In the genomic region with DNA sequence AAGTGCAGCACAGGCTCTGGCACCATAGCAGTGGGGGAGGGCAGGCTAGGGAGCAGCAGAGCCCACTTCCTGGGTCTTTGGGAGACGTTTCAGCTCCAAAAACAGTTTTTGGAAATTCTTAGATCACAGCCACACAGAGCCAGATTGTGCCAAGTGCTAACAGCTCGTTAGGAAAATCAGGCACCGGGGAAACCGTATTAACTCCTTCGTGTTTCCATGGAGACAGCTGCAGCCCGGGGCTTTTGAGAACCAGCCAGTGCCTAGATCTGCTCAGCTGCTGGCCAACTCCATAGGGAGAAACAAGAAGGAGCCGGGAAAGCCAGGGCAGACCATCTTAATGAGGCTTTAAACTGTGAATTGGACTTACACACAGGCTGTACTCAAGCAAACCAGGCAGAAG, we compare ENCODE assay signal across 9 mouse cellular contexts. TPM values are rescaled to one million over a fixed set of nuclear protein-coding genes. Genes with fewer than 3 reads are reported as not detected.
DNase-seq lines count a peak whose midpoint lies in the region; ATAC-seq and TF ChIP-seq lines count a peak whose summit lies in the region.
"Had no signal": no experiment of that assay in that cellular context is flagged by ENCODE, and none has a peak within 500 bp of the region (broad histone marks: within the 10 kb centered on the region; RNA-seq: fewer than 3 reads in every experiment).

No protein-coding gene starts in this region.

- H3K4me1 ChIP-seq in kidney, embryonic 16.5 days (ENCODE audit: insufficient read depth, low read length), result peaks cover 12% of the 10 kb centered on the region
- peaks cover 14% of the 10 kb centered on the region for H3K4me1 ChIP-seq in forebrain, embryonic 14.5 days (ENCODE audit: control insufficient read depth, insufficient read depth, low read length)
- H3K4me1 ChIP-seq in limb, embryonic 12.5 days (replicated peaks), result peaks cover 17% of the 10 kb centered on the region
- H3K4me1 ChIP-seq in liver, postnatal 0 days (ENCODE audit: insufficient read depth), result peaks cover 2% of the 10 kb centered on the region; the same call in 1 of the 2 replicates

- H3K27ac ChIP-seq in kidney, embryonic 16.5 days (ENCODE audit: low read length), result no peak overlapping the region
- H3K27ac ChIP-seq in forebrain, embryonic 14.5 days (ENCODE audit: low read depth, low read length), result peak overlapping the region; percentile 94
- peak overlapping the region; percentile 83 for H3K27ac ChIP-seq in limb, embryonic 12.5 days
- no peak overlapping the region for H3K27ac ChIP-seq in liver, postnatal 0 days (ENCODE audit: low read depth)

- no peaks in the 10 kb centered on the region for H3K27me3 ChIP-seq in kidney, embryonic 16.5 days (ENCODE audit: insufficient read depth, low read length)
- H3K27me3 ChIP-seq in forebrain, embryonic 14.5 days (replicated peaks; ENCODE audit: control insufficient read depth, insufficient read depth, low read length), result no peaks in the 10 kb centered on the region
- no peaks in the 10 kb centered on the region for H3K27me3 ChIP-seq in limb, embryonic 12.5 days
- H3K27me3 ChIP-seq in liver, postnatal 0 days (ENCODE audit: insufficient read depth, low read length), result no peaks in the 10 kb centered on the region

- no peak overlapping the region for H3K4me3 ChIP-seq in kidney, embryonic 16.5 days (ENCODE audit: low read length)
- no peak overlapping the region for H3K4me3 ChIP-seq in forebrain, embryonic 14.5 days (ENCODE audit: low read depth, low read length)
- H3K4me3 ChIP-seq in limb, embryonic 12.5 days (replicated peaks), result no peak overlapping the region
- no peak overlapping the region for H3K4me3 ChIP-seq in liver, postnatal 0 days (ENCODE audit: low read depth, low read length)

- no peaks in the 10 kb centered on the region for H3K9me3 ChIP-seq in kidney, embryonic 16.5 days (ENCODE audit: low read length)
- no peaks in the 10 kb centered on the region for H3K9me3 ChIP-seq in forebrain, embryonic 14.5 days (replicated peaks; ENCODE audit: control insufficient read depth, low read length)
- no peaks in the 10 kb centered on the region for H3K9me3 ChIP-seq in limb, embryonic 12.5 days
- no peaks in the 10 kb centered on the region for H3K9me3 ChIP-seq in liver, postnatal 0 days (ENCODE audit: low read length)

- no peak; the same call in 1 of the 2 replicates for ATAC-seq in kidney, embryonic 16.5 days (ENCODE audit: low FRiP score, low TSS enrichment)
- ATAC-seq in forebrain, embryonic 14.5 days, result peak; percentile 96
- ATAC-seq in limb, embryonic 12.5 days (ENCODE audit: insufficient number of reproducible peaks, insufficient read depth, low FRiP score, low TSS enrichment, low read depth), result no peak
- no peak for ATAC-seq in liver, postnatal 0 days
- no peak for ATAC-seq in erythroid progenitor cell, adult 5-6 weeks (replicated peaks; ENCODE audit: low FRiP score, poor library complexity, severe bottlenecking)

- 9% methylated on average over 7 of the region's 7 CpGs for WGBS in kidney, embryonic 16.5 days
- WGBS in forebrain, embryonic 14.5 days, result under 1% methylated on average over 7 of the region's 7 CpGs
- WGBS in limb, embryonic 12.5 days, result 5% methylated on average over 7 of the region's 7 CpGs
- WGBS in liver, postnatal 0 days (ENCODE audit: insufficient replicate concordance), result 24% methylated on average over 7 of the region's 7 CpGs

- H3K9ac ChIP-seq in kidney, embryonic 16.5 days (replicated peaks; ENCODE audit: low read length), result no peak overlapping the region
- peak overlapping the region; percentile 5; the same call in 1 of the 2 replicates for H3K9ac ChIP-seq in forebrain, embryonic 14.5 days (ENCODE audit: low read length)
- no peak overlapping the region for H3K9ac ChIP-seq in limb, embryonic 12.5 days (replicated peaks)
- no peak overlapping the region for H3K9ac ChIP-seq in liver, postnatal 0 days (replicated peaks)

- DNase-seq in kidney, adult 11 months, result peak; percentile 50
- peak; percentile 98 for DNase-seq in forebrain, embryonic 14.5 days (ENCODE audit: low spot score)
- DNase-seq in kidney, postnatal 10 days, result peak; percentile 44
- peak; percentile 61 for DNase-seq in right cerebral cortex, postnatal 14 days
- DNase-seq in liver, postnatal 0 days, result no peak

- no peaks in the 10 kb centered on the region for H3K36me3 ChIP-seq in kidney, embryonic 16.5 days (ENCODE audit: insufficient read depth, low read length)
- no peaks in the 10 kb centered on the region for H3K36me3 ChIP-seq in forebrain, embryonic 14.5 days (ENCODE audit: control insufficient read depth, insufficient read depth, low read length)
- no peaks in the 10 kb centered on the region for H3K36me3 ChIP-seq in limb, embryonic 12.5 days
- no peaks in the 10 kb centered on the region for H3K36me3 ChIP-seq in liver, postnatal 0 days (replicated peaks; ENCODE audit: insufficient read depth, low read length)

- no peak for TF ChIP-seq EP300 in liver, postnatal 0 days (IDR thresholded peaks at IDR 0.05; ENCODE audit: low read depth)

- no peak for TF ChIP-seq CTCF in liver, postnatal 0 days (IDR thresholded peaks at IDR 0.05; ENCODE audit: low read depth)

- no peak overlapping the region for H3K4me2 ChIP-seq in kidney, embryonic 16.5 days (replicated peaks; ENCODE audit: low read depth, low read length)
- peak overlapping the region; percentile 4; the same call in 1 of the 2 replicates for H3K4me2 ChIP-seq in forebrain, embryonic 14.5 days (ENCODE audit: low read length)
- H3K4me2 ChIP-seq in limb, embryonic 12.5 days, result peak overlapping the region; percentile 40
- H3K4me2 ChIP-seq in liver, postnatal 0 days (ENCODE audit: low read depth, low read length), result no peak overlapping the region

RNA-seq across cellular contexts. Expression of gene Galnt15, which starts 11.9 kb away (rescaled TPM):
- polyA plus RNA-seq in kidney, embryonic 16.5 days (2015; fragmentation: Nextera tagmentation; extraction: Ambion mirVana), result 0.61 and 0.66 TPM in 2 replicates
- 0.27 and 0.39 TPM in 2 replicates for polyA plus RNA-seq in forebrain, embryonic 14.5 days (2014; fragmentation: Nextera tagmentation; extraction: Ambion mirVana)
- polyA plus RNA-seq in limb, embryonic 12.5 days (2016; fragmentation: Nextera tagmentation; extraction: Ambion mirVana), result not detected in 2 replicates
- polyA plus RNA-seq in liver, postnatal 0 days (2015; fragmentation: Nextera tagmentation; extraction: Ambion mirVana), result 0.05 TPM in 2 replicates
- not detected in 2 replicates for total RNA-seq in erythroid progenitor cell, adult 5-6 weeks (2015; ENCODE audit: low replicate concordance)
- total RNA-seq in erythroid progenitor cell, adult 5-6 weeks (2017; ENCODE audit: low replicate concordance), result 0.13 TPM in 1 of 2 replicates, not detected in the other
- total RNA-seq: ES-E14 had no signal

Comparison
In these comparisons a context has a peak if more than half of its experiments do, and no peak if none do; other contexts are left out.
1. H3K27ac ChIP-seq: peak in forebrain, embryonic 14.5 days (single experiment) and limb, embryonic 12.5 days (single experiment); none in kidney, embryonic 16.5 days (single experiment) and liver, postnatal 0 days (single experiment).
2. H3K4me2 ChIP-seq: peak in forebrain, embryonic 14.5 days (single experiment) and limb, embryonic 12.5 days (single experiment); none in kidney, embryonic 16.5 days (single experiment) and liver, postnatal 0 days (single experiment).